Mouse (Mus musculus): ENCODE measurements around the gene Metap1d. TPM values are rescaled to one million over a fixed set of nuclear protein-coding genes. Genes with fewer than 3 reads are reported as not detected.

The Metap1d gene
- polyA plus RNA-seq (2015; fragmentation: Nextera tagmentation; extraction: Ambion mirVana): 38.7 and 39.3 TPM in 2 replicates

GRCm38 (mm10) chr2:71453161-71453916 is at the start of gene Metap1d:
TSS of gene Metap1d (plus strand) at chr2:71453276.
- Histone ChIP-seq H3K9me3 (replicated peaks) (no peaks in the 10 kb centered on the region), H3K27me3 (peaks cover 18% of the 10 kb centered on the region), H3K4me1 (replicated peaks) (no peaks in the 10 kb centered on the region; the same call in none of the 2 replicates), H3K36me3 (no peaks in the 10 kb centered on the region), H3K9ac (peak within 1 kb of the TSS; percentile 63), H3K4me3 (peak within 1 kb of the TSS; percentile 69), H3K27ac (peak within 1 kb of the TSS; percentile 51), H3K4me2 (peak within 1 kb of the TSS; percentile 82)
- WGBS: under 1% methylated on average over 61 of the region's 61 CpGs
- ATAC-seq (replicated peaks; ENCODE audit: insufficient number of reproducible peaks, insufficient read depth, low FRiP score, low read depth): peak; percentile 94

GRCm38 (mm10) chr2:71405613-71406012 is 47.5 kb upstream of the Metap1d start:
- H3K27ac ChIP-seq: no peak overlapping the region
- WGBS: 91% methylated on average over 1 of the region's 1 CpGs
- no peak for ATAC-seq (replicated peaks; ENCODE audit: insufficient number of reproducible peaks, insufficient read depth, low FRiP score, low read depth)
- H3K27me3 ChIP-seq: no peaks in the 10 kb centered on the region
- H3K9me3 ChIP-seq (replicated peaks): no peaks in the 10 kb centered on the region
- H3K4me1 ChIP-seq (replicated peaks): no peaks in the 10 kb centered on the region
- no peak overlapping the region for H3K9ac ChIP-seq
- peaks cover 18% of the 10 kb centered on the region for H3K36me3 ChIP-seq
- H3K4me2 ChIP-seq: no peak overlapping the region
- H3K4me3 ChIP-seq: no peak overlapping the region

- Histone ChIP-seq H3K27me3 (no peaks in the 10 kb centered on the region), H3K4me3 (no peak overlapping the region), H3K4me1 (replicated peaks) (no peaks in the 10 kb centered on the region), H3K9ac (no peak overlapping the region), H3K27ac (no peak overlapping the region), H3K9me3 (replicated peaks) (no peaks in the 10 kb centered on the region), H3K4me2 (no peak overlapping the region), H3K36me3 (peaks cover 15% of the 10 kb centered on the region)
- no peak for ATAC-seq (replicated peaks; ENCODE audit: insufficient number of reproducible peaks, insufficient read depth, low FRiP score, low read depth)
- WGBS: 85% methylated on average over 3 of the region's 3 CpGs
Observed at GRCm38 (mm10) chr2:71418760-71419280, 34.3 kb upstream of the Metap1d start.

GRCm38 (mm10) chr2:71419408-71419807 is 33.7 kb upstream of the Metap1d start:
- WGBS: 83% methylated on average over 3 of the region's 3 CpGs
- no peaks in the 10 kb centered on the region for H3K9me3 ChIP-seq (replicated peaks)

DNA sequence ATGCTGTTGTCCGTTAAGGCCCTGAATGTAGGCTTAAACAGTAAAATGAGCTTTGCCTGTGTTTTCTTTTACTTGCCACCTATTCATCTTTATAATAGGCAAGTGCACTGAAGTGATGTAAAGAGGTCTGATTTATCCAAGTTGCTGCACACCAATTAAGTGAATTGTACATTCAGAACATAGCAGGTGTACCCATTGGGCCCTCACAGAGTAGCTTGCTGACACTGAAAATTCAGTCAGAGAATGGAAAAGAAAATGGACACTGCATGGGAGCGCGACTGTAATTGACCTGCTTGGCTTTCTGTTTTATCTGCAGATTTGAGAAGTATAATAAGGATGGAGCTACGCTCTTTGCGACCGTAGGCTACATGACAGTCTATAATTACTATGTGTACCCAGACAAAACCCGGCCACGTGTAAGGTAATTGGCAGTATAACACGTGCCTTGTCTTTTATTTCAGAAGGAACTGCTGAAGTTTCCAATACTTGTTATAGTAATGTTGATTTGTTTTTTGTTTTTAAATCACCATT is 32.1 kb upstream of the Metap1d start:
- no peak overlapping the region for H3K4me2 ChIP-seq
- no peak overlapping the region for H3K27ac ChIP-seq
- WGBS: 94% methylated on average over 9 of the region's 9 CpGs
- no peak overlapping the region for H3K4me3 ChIP-seq
- H3K27me3 ChIP-seq: no peaks in the 10 kb centered on the region
- H3K9me3 ChIP-seq (replicated peaks): no peaks in the 10 kb centered on the region
- H3K36me3 ChIP-seq: peaks cover 15% of the 10 kb centered on the region
- no peak overlapping the region for H3K9ac ChIP-seq
- ATAC-seq (replicated peaks; ENCODE audit: insufficient number of reproducible peaks, insufficient read depth, low FRiP score, low read depth): no peak
- no peaks in the 10 kb centered on the region; the same call in 1 of the 2 replicates for H3K4me1 ChIP-seq (replicated peaks)

More at GRCm38 (mm10) chr2:71419408-71419807, 33.7 kb upstream of the Metap1d start:
- H3K9ac ChIP-seq: no peak overlapping the region
- H3K27me3 ChIP-seq: no peaks in the 10 kb centered on the region
- no peak for ATAC-seq (replicated peaks; ENCODE audit: insufficient number of reproducible peaks, insufficient read depth, low FRiP score, low read depth)
- no peak overlapping the region for H3K4me3 ChIP-seq
- H3K36me3 ChIP-seq: peaks cover 15% of the 10 kb centered on the region
- no peak overlapping the region for H3K27ac ChIP-seq
- H3K4me2 ChIP-seq: no peak overlapping the region
- no peaks in the 10 kb centered on the region; the same call in 1 of the 2 replicates for H3K4me1 ChIP-seq (replicated peaks)

DNA sequence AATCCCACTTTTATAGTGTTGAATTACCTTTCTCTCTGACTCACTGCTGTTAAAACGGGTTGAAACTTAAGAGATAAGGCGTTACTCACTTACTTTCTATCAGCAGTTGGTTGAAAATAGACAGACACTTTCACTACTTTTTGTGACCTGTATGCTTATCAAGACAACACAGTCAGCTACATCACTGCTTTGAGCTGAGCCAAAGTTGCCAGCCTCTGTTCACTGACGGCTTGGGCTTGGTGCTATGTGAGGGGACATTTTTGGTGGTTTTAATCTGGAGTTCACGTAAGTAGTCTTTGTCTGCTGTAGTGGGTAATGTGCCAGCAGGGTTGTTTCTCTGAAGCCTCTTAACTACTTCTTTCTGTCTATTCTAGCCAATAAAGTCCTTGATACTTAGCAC is 28.5 kb upstream of the Metap1d start:
- no peaks in the 10 kb centered on the region; the same call in 1 of the 2 replicates for H3K4me1 ChIP-seq (replicated peaks)
- no peak overlapping the region for H3K4me2 ChIP-seq
- H3K9me3 ChIP-seq (replicated peaks): no peaks in the 10 kb centered on the region
- H3K27ac ChIP-seq: peak overlapping the region; percentile 57
- H3K4me3 ChIP-seq: no peak overlapping the region
- no peaks in the 10 kb centered on the region for H3K27me3 ChIP-seq
- 34% methylated on average over 4 of the region's 4 CpGs for WGBS
- H3K9ac ChIP-seq: no peak overlapping the region
- H3K36me3 ChIP-seq: peaks cover 17% of the 10 kb centered on the region; the same call in 1 of the 2 replicates
- peak; percentile 66; the same call in 1 of the 2 replicates for ATAC-seq (replicated peaks; ENCODE audit: insufficient number of reproducible peaks, insufficient read depth, low FRiP score, low read depth)

DNA sequence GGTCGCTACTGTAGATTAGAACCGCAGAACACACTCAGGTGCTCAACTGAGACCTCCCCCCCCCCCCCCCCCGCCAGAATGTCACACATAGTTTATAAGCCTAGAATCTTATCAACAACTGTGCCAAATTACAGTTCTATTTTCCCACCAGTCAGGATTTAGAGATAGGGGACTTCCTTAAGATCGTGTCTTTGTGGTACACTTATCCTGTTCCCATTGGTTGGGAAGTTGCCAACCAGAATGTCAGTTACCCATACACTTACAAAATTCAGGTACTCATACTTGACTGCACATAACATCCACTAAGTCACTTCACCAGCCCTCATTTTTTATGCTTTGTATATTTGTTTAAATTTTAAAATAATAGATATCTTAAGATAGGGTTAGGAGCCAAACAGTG is 17.6 kb upstream of the Metap1d start:
- H3K4me2 ChIP-seq: no peak overlapping the region
- H3K4me3 ChIP-seq: no peak overlapping the region
- H3K27me3 ChIP-seq: no peaks in the 10 kb centered on the region
- no peaks in the 10 kb centered on the region for H3K4me1 ChIP-seq (replicated peaks)
- H3K9ac ChIP-seq: no peak overlapping the region
- peaks cover 40% of the 10 kb centered on the region for H3K36me3 ChIP-seq
- 78% methylated on average over 4 of the region's 4 CpGs for WGBS
- ATAC-seq (replicated peaks; ENCODE audit: insufficient number of reproducible peaks, insufficient read depth, low FRiP score, low read depth): no peak
- H3K27ac ChIP-seq: no peak overlapping the region
- no peaks in the 10 kb centered on the region for H3K9me3 ChIP-seq (replicated peaks)

DNA sequence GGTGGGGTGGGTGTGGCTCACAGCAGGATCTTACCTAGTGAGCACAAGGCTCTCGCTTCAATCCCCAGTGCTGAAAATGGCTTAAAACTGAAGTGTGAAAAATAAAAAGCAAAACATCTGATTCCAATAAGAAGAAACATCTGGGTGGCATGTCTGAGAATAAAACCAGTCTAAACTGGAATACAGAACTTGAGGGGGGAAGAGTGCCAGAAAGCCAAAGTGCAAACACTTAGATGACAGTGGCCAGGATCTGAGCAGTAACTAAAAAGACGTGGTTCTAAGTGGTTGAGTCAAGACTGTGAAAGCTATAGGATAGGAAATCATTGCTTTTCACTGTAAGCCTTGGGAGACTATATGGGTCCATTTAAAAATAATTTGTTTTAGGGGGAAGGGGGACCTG is 9.7 kb upstream of the Metap1d start:
- no peak overlapping the region for H3K4me2 ChIP-seq
- no peak overlapping the region for H3K27ac ChIP-seq
- H3K36me3 ChIP-seq: peaks cover 22% of the 10 kb centered on the region
- WGBS: 47% methylated on average over 2 of the region's 2 CpGs
- no peak for ATAC-seq (replicated peaks; ENCODE audit: insufficient number of reproducible peaks, insufficient read depth, low FRiP score, low read depth)
- H3K9ac ChIP-seq: no peak overlapping the region
- no peaks in the 10 kb centered on the region for H3K9me3 ChIP-seq (replicated peaks)
- H3K4me1 ChIP-seq (replicated peaks): no peaks in the 10 kb centered on the region
- peaks cover 13% of the 10 kb centered on the region for H3K27me3 ChIP-seq
- H3K4me3 ChIP-seq: no peak overlapping the region

GRCm38 (mm10) chr2:71445536-71446196 is 7.4 kb upstream of the Metap1d start:
- Histone ChIP-seq H3K4me2 (no peak overlapping the region), H3K4me3 (no peak overlapping the region), H3K36me3 (peaks cover 10% of the 10 kb centered on the region), H3K27ac (no peak overlapping the region), H3K27me3 (peaks cover 21% of the 10 kb centered on the region), H3K9me3 (replicated peaks) (no peaks in the 10 kb centered on the region), H3K9ac (no peak overlapping the region), H3K4me1 (replicated peaks) (no peaks in the 10 kb centered on the region)
- ATAC-seq (replicated peaks; ENCODE audit: insufficient number of reproducible peaks, insufficient read depth, low FRiP score, low read depth): no peak
- 52% methylated on average over 17 of the region's 17 CpGs for WGBS

- no peaks in the 10 kb centered on the region for H3K36me3 ChIP-seq
- H3K4me3 ChIP-seq: no peak overlapping the region
- H3K4me2 ChIP-seq: no peak overlapping the region
- H3K9ac ChIP-seq: no peak overlapping the region
- no peak for ATAC-seq (replicated peaks; ENCODE audit: insufficient number of reproducible peaks, insufficient read depth, low FRiP score, low read depth)
- H3K4me1 ChIP-seq (replicated peaks): no peaks in the 10 kb centered on the region; the same call in none of the 2 replicates
- WGBS: 5% methylated on average over 2 of the region's 2 CpGs
- H3K27me3 ChIP-seq: peaks cover 31% of the 10 kb centered on the region
- H3K9me3 ChIP-seq (replicated peaks): no peaks in the 10 kb centered on the region
- H3K27ac ChIP-seq: no peak overlapping the region
Observed at GRCm38 (mm10) chr2:71449604-71450003, 3.5 kb upstream of the Metap1d start.

DNA sequence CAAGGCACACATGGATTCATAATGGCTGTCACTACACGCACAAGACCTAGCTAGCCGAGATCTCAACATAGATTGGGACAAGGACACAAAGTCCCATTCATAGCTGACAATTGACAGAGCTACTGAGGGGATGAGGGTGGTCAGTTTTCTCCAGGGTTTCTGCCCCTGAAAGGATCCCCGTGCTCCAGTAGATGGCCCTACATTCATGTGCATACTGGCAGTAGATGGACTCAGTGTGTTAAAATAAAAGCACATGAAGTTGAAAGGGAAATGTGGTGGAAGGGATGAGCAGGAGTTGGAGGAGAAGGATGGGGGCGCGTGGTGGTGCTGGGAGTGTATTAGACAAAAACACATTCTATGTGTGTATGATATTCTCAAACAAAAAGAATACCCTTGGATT is 1.3 kb upstream of the Metap1d start:
- Histone ChIP-seq H3K27me3 (peaks cover 24% of the 10 kb centered on the region), H3K4me1 (replicated peaks) (no peaks in the 10 kb centered on the region; the same call in none of the 2 replicates), H3K4me3 (no peak overlapping the region), H3K9me3 (replicated peaks) (no peaks in the 10 kb centered on the region), H3K36me3 (no peaks in the 10 kb centered on the region), H3K9ac (no peak overlapping the region), H3K4me2 (no peak overlapping the region), H3K27ac (no peak overlapping the region)
- ATAC-seq (replicated peaks; ENCODE audit: insufficient number of reproducible peaks, insufficient read depth, low FRiP score, low read depth): no peak
- 56% methylated on average over 5 of the region's 5 CpGs for WGBS
